Mouse (Mus musculus): ENCODE results near the gene 7530416G11Rik. TPM values are rescaled to one million over a fixed set of nuclear protein-coding genes. Genes with fewer than 3 reads are reported as not detected.

7530416G11Rik gene
- polyA plus RNA-seq, 1 experiment = not detected

- no peak for TF ChIP-seq POLR2A (IDR thresholded peaks at IDR 0.05; ENCODE audit: insufficient read depth, low read length)
- no peak for TF ChIP-seq CTCF (IDR thresholded peaks at IDR 0.05; ENCODE audit: low read depth, low read length)
- no peak for TF ChIP-seq EP300 (IDR thresholded peaks at IDR 0.05; ENCODE audit: insufficient read depth, low read depth, low read length)
- Histone ChIP-seq H3K9me3 (replicated peaks; ENCODE audit: control insufficient read depth, insufficient read depth, low read length, poor library complexity, severe bottlenecking) (no peaks in the 10 kb centered on the region), H3K27me3 (ENCODE audit: control insufficient read depth, insufficient read depth, low read length, poor library complexity, severe bottlenecking) (no peaks in the 10 kb centered on the region), H3K9ac (ENCODE audit: low read depth, poor library complexity, severe bottlenecking) (peak overlapping the region; percentile 39; the same call in 1 of the 2 replicates), H3K27ac (ENCODE audit: insufficient read depth, low read length) (no peak overlapping the region), H3K36me3 (ENCODE audit: control insufficient read depth, insufficient read depth, low read length, poor library complexity, severe bottlenecking) (no peaks in the 10 kb centered on the region), H3K4me1 (ENCODE audit: control insufficient read depth, insufficient read depth, low read length) (no peaks in the 10 kb centered on the region), H3K4me3 (ENCODE audit: low read depth, low read length) (peak overlapping the region; percentile 31)
These were observed 4.5 kb upstream of the 7530416G11Rik start for GRCm38 (mm10) chr15:85507370-85508014.

GRCm38 (mm10) chr15:85506680-85507079, 3.7 kb upstream of the 7530416G11Rik start:
- TF ChIP-seq POLR2A (IDR thresholded peaks at IDR 0.05; ENCODE audit: insufficient read depth, low read length) = no peak
- TF ChIP-seq EP300 (IDR thresholded peaks at IDR 0.05; ENCODE audit: insufficient read depth, low read depth, low read length) = no peak
- no peak for TF ChIP-seq CTCF (IDR thresholded peaks at IDR 0.05; ENCODE audit: low read depth, low read length)
- Histone ChIP-seq H3K9ac (ENCODE audit: low read depth, poor library complexity, severe bottlenecking) (no peak overlapping the region), H3K9me3 (replicated peaks; ENCODE audit: control insufficient read depth, insufficient read depth, low read length, poor library complexity, severe bottlenecking) (no peaks in the 10 kb centered on the region), H3K27ac (ENCODE audit: insufficient read depth, low read length) (no peak overlapping the region), H3K36me3 (ENCODE audit: control insufficient read depth, insufficient read depth, low read length, poor library complexity, severe bottlenecking) (no peaks in the 10 kb centered on the region), H3K27me3 (ENCODE audit: control insufficient read depth, insufficient read depth, low read length, poor library complexity, severe bottlenecking) (no peaks in the 10 kb centered on the region), H3K4me3 (ENCODE audit: low read depth, low read length) (no peak overlapping the region), H3K4me1 (ENCODE audit: control insufficient read depth, insufficient read depth, low read length) (no peaks in the 10 kb centered on the region)

- Histone ChIP-seq H3K27me3 (ENCODE audit: control insufficient read depth, insufficient read depth, low read length, poor library complexity, severe bottlenecking) (no peaks in the 10 kb centered on the region), H3K4me1 (ENCODE audit: control insufficient read depth, insufficient read depth, low read length) (no peaks in the 10 kb centered on the region), H3K4me3 (ENCODE audit: low read depth, low read length) (no peak overlapping the region), H3K9ac (ENCODE audit: low read depth, poor library complexity, severe bottlenecking) (no peak overlapping the region), H3K9me3 (replicated peaks; ENCODE audit: control insufficient read depth, insufficient read depth, low read length, poor library complexity, severe bottlenecking) (no peaks in the 10 kb centered on the region), H3K36me3 (ENCODE audit: control insufficient read depth, insufficient read depth, low read length, poor library complexity, severe bottlenecking) (no peaks in the 10 kb centered on the region), H3K27ac (ENCODE audit: insufficient read depth, low read length) (no peak overlapping the region)
- TF ChIP-seq EP300 (IDR thresholded peaks at IDR 0.05; ENCODE audit: insufficient read depth, low read depth, low read length) (no peak), CTCF (IDR thresholded peaks at IDR 0.05; ENCODE audit: low read depth, low read length) (no peak), POLR2A (IDR thresholded peaks at IDR 0.05; ENCODE audit: insufficient read depth, low read length) (no peak)
These were observed 2.3 kb upstream of the 7530416G11Rik start for GRCm38 (mm10) chr15:85505118-85505925.

- no peak overlapping the region for H3K9ac ChIP-seq (ENCODE audit: low read depth, poor library complexity, severe bottlenecking)
- no peak overlapping the region for H3K4me3 ChIP-seq (ENCODE audit: low read depth, low read length)
- H3K4me1 ChIP-seq (ENCODE audit: control insufficient read depth, insufficient read depth, low read length) = no peaks in the 10 kb centered on the region
- no peaks in the 10 kb centered on the region for H3K9me3 ChIP-seq (replicated peaks; ENCODE audit: control insufficient read depth, insufficient read depth, low read length, poor library complexity, severe bottlenecking)
- no peaks in the 10 kb centered on the region for H3K27me3 ChIP-seq (ENCODE audit: control insufficient read depth, insufficient read depth, low read length, poor library complexity, severe bottlenecking)
- H3K36me3 ChIP-seq (ENCODE audit: control insufficient read depth, insufficient read depth, low read length, poor library complexity, severe bottlenecking) = no peaks in the 10 kb centered on the region
- TF ChIP-seq POLR2A (IDR thresholded peaks at IDR 0.05; ENCODE audit: insufficient read depth, low read length) (no peak), EP300 (IDR thresholded peaks at IDR 0.05; ENCODE audit: insufficient read depth, low read depth, low read length) (no peak), CTCF (IDR thresholded peaks at IDR 0.05; ENCODE audit: low read depth, low read length) (no peak)
- H3K27ac ChIP-seq (ENCODE audit: insufficient read depth, low read length) = no peak overlapping the region
These were observed 2.8 kb downstream of the 7530416G11Rik start for GRCm38 (mm10) chr15:85500267-85500666.

- Histone ChIP-seq H3K27ac (ENCODE audit: insufficient read depth, low read length) (no peak overlapping the region), H3K4me3 (ENCODE audit: low read depth, low read length) (no peak overlapping the region), H3K9me3 (replicated peaks; ENCODE audit: control insufficient read depth, insufficient read depth, low read length, poor library complexity, severe bottlenecking) (no peaks in the 10 kb centered on the region), H3K36me3 (ENCODE audit: control insufficient read depth, insufficient read depth, low read length, poor library complexity, severe bottlenecking) (no peaks in the 10 kb centered on the region), H3K9ac (ENCODE audit: low read depth, poor library complexity, severe bottlenecking) (no peak overlapping the region), H3K4me1 (ENCODE audit: control insufficient read depth, insufficient read depth, low read length) (peaks cover 3% of the 10 kb centered on the region), H3K27me3 (ENCODE audit: control insufficient read depth, insufficient read depth, low read length, poor library complexity, severe bottlenecking) (no peaks in the 10 kb centered on the region)
- TF ChIP-seq EP300 (IDR thresholded peaks at IDR 0.05; ENCODE audit: insufficient read depth, low read depth, low read length) (no peak), CTCF (IDR thresholded peaks at IDR 0.05; ENCODE audit: low read depth, low read length) (no peak), POLR2A (IDR thresholded peaks at IDR 0.05; ENCODE audit: insufficient read depth, low read length) (no peak)
These were observed 5.0 kb downstream of the 7530416G11Rik start for GRCm38 (mm10) chr15:85497981-85498475.

- no peak overlapping the region for H3K9ac ChIP-seq (ENCODE audit: low read depth, poor library complexity, severe bottlenecking)
- no peak overlapping the region for H3K4me3 ChIP-seq (ENCODE audit: low read depth, low read length)
- no peaks in the 10 kb centered on the region for H3K36me3 ChIP-seq (ENCODE audit: control insufficient read depth, insufficient read depth, low read length, poor library complexity, severe bottlenecking)
- peaks cover 3% of the 10 kb centered on the region for H3K4me1 ChIP-seq (ENCODE audit: control insufficient read depth, insufficient read depth, low read length)
- TF ChIP-seq CTCF (IDR thresholded peaks at IDR 0.05; ENCODE audit: low read depth, low read length) (no peak), EP300 (IDR thresholded peaks at IDR 0.05; ENCODE audit: insufficient read depth, low read depth, low read length) (no peak), POLR2A (IDR thresholded peaks at IDR 0.05; ENCODE audit: insufficient read depth, low read length) (no peak)
- no peaks in the 10 kb centered on the region for H3K27me3 ChIP-seq (ENCODE audit: control insufficient read depth, insufficient read depth, low read length, poor library complexity, severe bottlenecking)
- H3K27ac ChIP-seq (ENCODE audit: insufficient read depth, low read length) = no peak overlapping the region
- H3K9me3 ChIP-seq (replicated peaks; ENCODE audit: control insufficient read depth, insufficient read depth, low read length, poor library complexity, severe bottlenecking) = no peaks in the 10 kb centered on the region
These were observed 5.5 kb downstream of the 7530416G11Rik start for GRCm38 (mm10) chr15:85497548-85497947.

Measured in ES-Bruce4 (cell line).